Mouse (Mus musculus) thymus, adult 2 months (tissue): ENCODE data around the gene Stk19.
"Not testable (repeated sequence)": the region's sequence is repeated elsewhere in the genome, so short reads cannot be mapped to it uniquely, and the experiment has no call there.

Experiments
- CTCF ChIP-seq: fragments of 200-500 bp; IDR thresholded peaks from 2 replicates; pipeline ENCODE4 v1.5.1; 2012; ENCODE audit warnings: mild to moderate bottlenecking, control low read depth, low read length, moderate library complexity, borderline replicate concordance; ENCODE audit not compliant: control insufficient read depth, poor library complexity, insufficient read depth; ENCODE audit errors: extremely low read depth
- POLR2A ChIP-seq: fragments of 200-500 bp; IDR thresholded peaks from 2 replicates; pipeline ENCODE4 v1.6.1; 2012; ENCODE audit warnings: mild to moderate bottlenecking, low read length, control low read depth, moderate library complexity; ENCODE audit not compliant: control insufficient read depth, poor library complexity, insufficient read depth; ENCODE audit errors: extremely low read depth

- not testable (repeated sequence) for TF ChIP-seq POLR2A, CTCF
These were observed 38.7 kb downstream of the Stk19 start for GRCm38 (mm10) chr17:34798071-34798470.
